Mouse (Mus musculus): ENCODE data around the gene Rapgef5.

Rapgef5 gene

DNA sequence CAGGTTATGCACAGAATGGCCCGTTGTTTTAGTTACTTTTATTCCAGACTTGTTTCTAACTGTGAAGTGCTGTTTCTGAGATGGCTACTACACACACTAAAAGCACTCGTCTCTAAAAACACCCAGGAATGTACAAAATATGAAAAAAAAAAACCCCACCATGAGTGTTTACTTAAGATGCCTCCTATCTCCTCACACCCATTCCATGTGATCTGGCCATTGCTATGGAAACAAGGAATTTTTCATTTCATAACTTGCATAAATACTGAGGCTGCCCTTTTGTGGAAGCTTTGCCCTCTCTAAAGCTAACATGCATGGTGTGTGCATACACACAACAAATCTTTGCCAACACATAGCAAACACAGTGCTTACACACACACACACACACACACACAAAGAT is 156.9 kb downstream of the Rapgef5 start:
- CTCF ChIA-PET = no interaction called here

- CTCF ChIA-PET = no interaction called here
Observed at GRCm38 (mm10) chr12:117674511-117674910, 158.2 kb downstream of the Rapgef5 start.

DNA sequence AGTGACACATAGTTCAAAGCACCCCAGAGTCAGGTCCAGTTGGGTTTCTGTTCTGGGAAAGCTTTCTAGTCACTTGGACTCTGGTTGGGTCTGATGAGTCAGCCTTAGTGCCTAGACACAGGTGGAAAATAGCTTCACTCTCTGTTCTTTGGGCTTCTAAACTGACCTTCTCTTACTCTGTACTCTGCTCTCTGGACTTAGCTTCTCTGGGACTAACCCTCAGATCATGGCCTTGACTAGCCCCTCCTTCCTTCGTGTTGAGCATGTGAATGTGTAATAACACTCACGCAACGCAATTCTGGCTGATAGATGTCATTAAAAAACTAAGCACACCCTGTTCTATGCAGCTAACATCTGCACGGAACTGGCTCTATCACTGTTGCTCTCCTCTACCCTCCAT is 160.0 kb downstream of the Rapgef5 start:
- CTCF ChIA-PET = no interaction called here

DNA sequence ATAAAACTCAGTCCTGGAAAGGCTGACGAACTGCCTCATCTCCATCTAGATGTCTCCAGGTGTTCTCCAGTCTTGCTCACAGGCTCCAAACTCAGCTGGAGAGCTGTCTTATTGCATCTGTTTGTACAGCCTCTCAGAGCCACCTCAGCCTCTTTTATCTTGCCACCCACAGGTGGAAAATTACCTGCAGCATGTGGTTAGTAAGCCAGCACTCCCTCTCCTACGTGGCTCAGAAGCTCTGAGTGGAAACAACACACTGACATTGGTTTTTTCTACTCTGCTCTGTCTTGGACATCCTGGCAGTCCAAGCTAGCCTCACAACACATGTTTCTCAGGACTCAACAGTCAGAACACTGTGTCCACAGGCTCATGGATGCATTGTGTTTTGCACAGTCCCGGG is 162.6 kb downstream of the Rapgef5 start:
- CTCF ChIA-PET = no interaction called here

- CTCF ChIA-PET = interaction anchor here (0.6 kb wide), 1 partner anchor 514 kb away, joined by 3 read pairs; no protein-coding TSS in a partner anchor
Observed at GRCm38 (mm10) chr12:117679795-117680194, 163.5 kb downstream of the Rapgef5 start.

- CTCF ChIA-PET = no interaction called here
Observed at GRCm38 (mm10) chr12:117681273-117681672, 165.0 kb downstream of the Rapgef5 start.

GRCm38 (mm10) chr12:117683377-117683776 is 167.1 kb downstream of the Rapgef5 start:
- CTCF ChIA-PET = no interaction called here

DNA sequence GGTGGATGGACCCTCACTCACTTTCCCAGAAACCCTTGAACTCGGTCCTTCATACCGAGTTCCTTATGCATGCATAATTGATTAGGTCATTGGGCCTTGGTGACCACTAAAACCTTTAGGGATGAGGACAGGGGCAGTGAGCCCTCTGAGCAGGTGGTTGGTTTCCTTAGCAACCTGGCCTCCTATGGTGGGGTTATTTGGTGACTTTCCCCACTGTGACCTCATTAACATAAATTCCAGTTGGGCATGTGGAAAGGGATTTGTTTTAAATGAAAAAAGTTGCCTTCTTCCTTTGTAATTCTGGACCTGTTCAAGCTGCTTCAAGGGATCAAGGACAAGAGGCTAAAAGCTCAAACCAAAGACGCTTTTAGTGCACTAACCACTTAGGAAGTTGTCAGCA is 167.7 kb downstream of the Rapgef5 start:
- CTCF ChIA-PET = no interaction called here

DNA sequence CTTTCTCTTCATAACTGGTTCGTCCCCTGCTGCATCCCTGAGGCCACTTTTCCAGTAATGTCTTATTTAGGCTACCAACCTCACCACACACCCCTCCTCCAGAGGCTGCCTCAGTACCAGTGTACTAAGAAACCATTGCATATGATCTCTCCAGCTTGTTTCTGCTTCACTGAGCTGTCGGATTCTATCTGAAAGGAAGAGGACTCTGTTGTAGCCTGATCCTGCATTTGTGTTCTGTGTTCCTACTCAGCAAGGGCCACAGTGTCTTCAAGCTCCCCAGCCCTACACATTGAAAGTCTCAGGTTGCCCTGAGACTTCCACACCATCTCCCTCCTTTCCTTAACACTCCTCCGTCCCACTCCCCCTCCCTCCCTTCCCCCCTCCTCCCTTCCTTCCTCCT is 168.5 kb downstream of the Rapgef5 start:
- CTCF ChIA-PET = interaction anchor here (0.6 kb wide), 1 partner anchor 143 kb away, joined by 3 read pairs; no protein-coding TSS in a partner anchor

DNA sequence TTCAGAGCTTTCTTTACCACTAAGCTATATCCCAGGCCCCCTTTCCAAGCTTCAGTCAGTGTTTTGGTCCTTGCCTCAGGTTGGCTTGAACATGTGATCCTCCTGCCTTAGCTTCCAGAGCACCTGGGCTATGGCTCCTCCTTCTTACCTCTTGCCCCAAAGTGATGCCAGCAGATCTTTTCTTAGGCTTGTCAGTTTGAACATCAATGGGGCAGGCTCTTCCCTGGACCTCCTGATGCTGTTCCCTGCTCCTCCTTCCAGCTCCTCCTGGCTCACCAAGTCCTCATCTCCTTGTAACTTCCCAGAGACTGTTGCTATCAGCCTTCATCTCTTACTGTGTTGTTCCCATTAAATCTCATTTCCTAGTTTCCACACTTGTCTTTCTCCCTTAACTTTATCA is 169.1 kb downstream of the Rapgef5 start:
- CTCF ChIA-PET = no interaction called here

- CTCF ChIA-PET = no interaction called here
Observed at GRCm38 (mm10) chr12:117686732-117687131, 170.5 kb downstream of the Rapgef5 start.

DNA sequence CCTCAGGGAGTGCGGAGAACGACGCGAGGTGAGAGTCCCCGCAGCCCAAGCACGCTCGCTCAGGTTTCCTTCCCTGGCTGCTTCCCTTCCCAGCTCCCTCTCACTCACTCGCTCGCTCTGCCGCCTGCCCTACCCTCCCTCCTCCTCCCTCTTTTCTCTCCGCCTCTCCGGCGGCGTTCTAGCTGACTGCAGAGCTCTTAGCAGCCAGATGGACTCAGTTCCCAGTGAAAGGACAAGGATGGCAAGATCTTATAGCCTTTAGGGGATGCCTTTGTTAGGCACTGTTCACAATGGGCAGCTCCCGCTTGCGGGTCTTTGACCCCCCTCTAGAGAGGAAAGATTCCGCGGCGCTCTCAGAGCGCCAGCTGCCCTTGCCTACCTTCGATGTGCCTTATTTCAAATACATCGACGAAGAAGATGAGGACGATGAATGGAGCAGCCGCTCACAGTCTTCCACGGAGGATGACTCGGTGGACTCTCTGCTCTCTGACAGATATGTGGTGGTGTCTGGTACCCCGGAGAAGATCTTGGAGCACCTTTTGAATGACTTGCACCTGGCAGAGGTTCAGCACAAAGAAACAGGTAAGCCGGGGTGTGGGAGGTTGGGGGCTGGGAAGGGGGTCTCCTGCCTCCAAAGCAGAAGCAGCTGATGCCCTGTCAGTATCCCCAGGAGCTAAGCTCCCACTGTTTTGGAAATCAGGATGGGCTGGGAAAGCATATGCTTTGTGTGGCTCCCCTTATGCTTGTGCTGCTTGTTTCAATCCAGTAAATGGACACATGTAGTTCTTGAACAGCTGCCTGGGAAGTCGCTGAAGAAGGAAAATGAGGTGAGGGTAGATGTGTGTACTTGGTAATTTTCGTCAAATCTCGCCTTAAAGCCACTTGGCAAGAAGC is 172.6 kb downstream of the Rapgef5 start:
- CTCF ChIA-PET = no interaction called here

DNA sequence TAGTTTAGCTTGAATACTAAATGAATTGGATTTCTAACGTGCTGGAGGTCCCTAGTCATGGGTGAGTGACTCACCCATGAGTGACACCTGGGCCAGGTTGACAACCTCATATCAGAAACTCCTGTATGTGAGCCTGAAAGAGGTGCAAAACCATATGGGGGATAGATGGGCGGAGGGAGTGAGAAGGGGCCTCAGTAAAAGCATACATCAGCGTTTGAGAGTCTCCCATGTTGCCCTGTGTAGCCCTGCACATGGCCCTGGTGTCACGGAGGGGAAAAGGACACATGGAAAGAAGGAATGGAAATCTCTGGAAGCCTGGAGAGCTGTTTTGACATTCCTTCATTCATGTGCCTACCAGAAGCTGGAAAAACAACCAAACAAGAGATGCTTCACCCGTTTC is 175.1 kb downstream of the Rapgef5 start:
- CTCF ChIA-PET = interaction anchor here (0.5 kb wide), 1 partner anchor 13 kb away, joined by 3 read pairs; no protein-coding TSS in a partner anchor

DNA sequence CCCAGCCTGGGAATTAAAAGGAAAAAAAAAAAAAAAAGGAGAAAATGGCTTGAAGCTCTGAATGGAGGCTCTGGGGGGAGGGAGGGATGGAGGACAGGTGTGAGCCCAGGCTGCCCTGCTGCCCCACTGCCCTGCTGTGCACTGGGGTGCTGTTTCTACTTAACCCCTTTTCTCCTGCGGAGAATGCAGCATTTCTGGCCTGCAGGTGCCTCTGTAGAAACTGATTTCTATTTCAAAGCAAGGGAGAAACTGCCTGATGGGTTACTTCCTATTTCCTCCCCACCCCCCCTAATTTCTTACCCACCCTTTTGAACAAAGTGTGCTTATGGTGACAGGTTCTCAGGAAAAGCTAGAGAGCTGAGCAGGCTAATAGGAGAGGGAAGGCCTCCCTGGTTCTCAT is 176.5 kb downstream of the Rapgef5 start:
- CTCF ChIA-PET = interaction anchor here (0.6 kb wide), 1 partner anchor 63 kb away, joined by 3 read pairs; no protein-coding TSS in a partner anchor

DNA sequence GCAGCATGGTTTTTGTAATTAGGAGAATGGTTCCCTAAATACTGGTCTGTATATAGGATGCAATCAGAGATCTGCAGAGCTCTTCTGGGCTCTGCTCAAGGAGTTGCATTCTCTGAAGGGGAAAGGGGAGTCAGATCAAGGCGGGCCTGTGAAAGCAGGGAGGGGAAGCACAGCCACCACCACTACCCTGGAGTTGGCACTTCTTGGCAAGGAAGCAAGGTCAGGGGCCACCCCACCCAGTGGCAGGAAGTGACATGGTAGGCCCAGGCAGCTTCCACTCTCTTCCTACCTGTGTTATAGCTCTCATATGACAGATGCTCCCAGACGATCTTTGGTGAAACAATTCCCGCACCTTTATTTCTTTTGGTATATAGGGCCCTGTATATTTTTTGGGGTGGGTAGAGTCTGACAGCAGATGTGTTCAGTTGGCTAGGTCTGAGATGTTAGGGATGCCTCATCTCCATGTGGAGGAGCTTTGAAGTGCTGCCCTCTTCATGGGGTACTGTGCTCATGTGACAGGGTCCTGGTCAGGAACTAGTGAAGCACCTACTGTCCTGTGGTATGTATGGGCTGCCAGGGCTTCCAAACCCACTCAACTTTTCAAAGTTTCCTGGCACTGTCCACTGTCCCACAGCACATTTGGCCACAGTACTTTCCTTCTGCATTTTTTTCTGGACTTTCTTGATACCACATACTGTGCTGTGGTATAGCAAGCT is 183.8 kb downstream of the Rapgef5 start:
- CTCF ChIA-PET = no interaction called here

GRCm38 (mm10) chr12:117700927-117701326 is 184.6 kb downstream of the Rapgef5 start:
- CTCF ChIA-PET = no interaction called here

GRCm38 (mm10) chr12:117702291-117702690 is 186.0 kb downstream of the Rapgef5 start:
- CTCF ChIA-PET = no interaction called here

DNA sequence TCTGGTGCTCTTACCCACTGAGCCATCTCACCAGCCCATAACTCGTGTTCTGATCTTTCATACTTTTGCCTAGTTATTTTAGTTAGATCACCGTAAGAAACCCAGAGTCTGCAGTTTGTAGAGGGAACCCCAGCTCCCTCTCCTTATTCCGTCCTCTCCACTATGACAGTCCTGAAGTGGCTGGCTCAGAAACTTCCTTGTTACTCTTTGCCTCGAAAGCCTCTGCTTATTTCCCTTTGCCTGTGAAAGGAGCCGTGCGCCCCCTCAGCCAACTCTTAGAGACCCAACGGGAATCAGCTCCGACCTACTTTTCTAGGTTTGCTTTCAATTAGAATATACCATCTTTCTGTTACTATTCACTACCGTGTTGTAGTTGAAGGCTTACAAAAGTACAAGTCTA is 186.6 kb downstream of the Rapgef5 start:
- CTCF ChIA-PET = no interaction called here

DNA sequence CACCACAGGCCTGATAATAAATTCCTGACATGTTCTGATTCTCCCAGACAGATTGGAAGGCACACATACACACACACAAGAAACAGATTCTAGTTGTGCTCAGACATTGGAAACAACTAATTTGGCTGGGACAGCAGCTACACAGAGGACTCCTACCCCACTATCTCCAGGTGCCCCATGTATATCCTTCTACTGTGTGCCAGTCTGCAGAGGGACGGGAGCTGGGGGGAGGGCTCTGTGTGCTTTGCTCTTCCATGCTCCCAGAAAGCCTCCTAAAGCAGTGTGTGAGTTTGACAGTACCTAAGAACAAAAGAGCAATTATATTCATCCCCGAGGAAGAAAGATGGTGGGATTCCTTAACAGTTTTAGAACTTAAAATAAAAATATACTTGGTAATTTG is 187.1 kb downstream of the Rapgef5 start:
- CTCF ChIA-PET = no interaction called here

DNA sequence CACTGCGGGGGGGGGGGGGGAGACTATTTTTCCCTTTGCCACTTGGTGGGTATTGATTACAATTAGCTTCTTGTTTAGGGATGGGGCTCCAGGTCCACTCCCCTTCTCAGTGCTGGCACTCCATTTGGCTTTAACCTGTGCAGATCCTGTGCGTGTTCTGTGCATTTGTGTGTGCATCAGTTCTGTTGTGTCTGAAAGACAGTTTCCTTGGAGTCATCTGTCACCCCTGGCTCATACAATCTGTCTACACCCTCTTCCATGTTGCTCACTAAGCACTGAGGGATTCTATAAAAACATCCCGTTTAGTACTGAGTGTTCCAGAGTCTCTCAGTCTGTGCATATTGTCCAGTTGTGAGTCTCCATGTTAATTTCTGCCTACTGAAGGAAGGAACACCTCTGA is 189.0 kb downstream of the Rapgef5 start:
- CTCF ChIA-PET = interaction anchor here (0.8 kb wide), 1 partner anchor 14 kb away, joined by 3 read pairs; no protein-coding TSS in a partner anchor

GRCm38 (mm10) chr12:117709280-117709679 is 193.0 kb downstream of the Rapgef5 start:
- CTCF ChIA-PET = no interaction called here

DNA sequence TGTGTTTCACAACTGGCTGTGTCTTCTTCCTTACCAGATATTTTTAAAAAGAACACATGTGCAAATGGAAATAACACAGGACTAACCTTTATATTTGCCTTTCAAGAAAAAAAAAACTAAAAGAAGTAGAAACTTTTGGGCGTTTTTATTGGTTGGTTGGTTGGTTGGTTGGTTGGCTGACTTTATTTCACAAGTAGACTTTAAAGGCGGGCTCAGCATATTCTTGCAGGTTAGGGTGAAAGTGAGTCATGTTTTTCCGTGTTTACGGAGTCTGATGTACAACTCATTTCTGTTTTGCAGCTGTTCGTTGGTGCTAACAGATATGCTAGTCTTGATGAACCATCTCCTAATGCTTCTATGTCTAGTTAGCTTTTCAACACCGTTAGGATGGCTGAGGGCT is 196.2 kb downstream of the Rapgef5 start:
- CTCF ChIA-PET = no interaction called here

- CTCF ChIA-PET = no interaction called here
Observed at GRCm38 (mm10) chr12:117713616-117714015, 197.3 kb downstream of the Rapgef5 start.

All from spleen, embryonic (tissue).